Mouse (Mus musculus): ENCODE data around the gene Ttc17.

DNA sequence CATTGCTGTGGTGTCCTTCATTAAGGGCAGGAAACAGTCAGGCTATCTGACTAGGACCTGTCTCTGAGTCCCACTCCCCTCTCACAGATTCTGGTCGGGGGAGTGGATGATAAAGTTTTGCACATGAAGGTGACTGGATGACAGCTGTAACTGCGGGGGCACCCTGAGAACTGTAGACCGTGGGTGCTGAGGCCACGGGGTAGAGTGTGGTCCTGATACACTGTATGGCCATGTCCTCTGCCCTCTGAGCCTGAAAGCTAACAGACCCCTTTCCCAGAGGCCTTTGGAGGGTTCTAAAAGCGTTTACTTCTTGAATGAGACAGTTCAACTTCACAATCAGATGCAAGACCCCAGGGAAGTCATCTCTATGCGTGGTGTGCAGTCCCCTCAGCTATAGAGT lies 116.8 kb downstream of the Ttc17 start:
- TF ChIP-seq POLR2A (IDR thresholded peaks at IDR 0.05; ENCODE audit: borderline replicate concordance, extremely low read depth, low read depth, low read length) (no peak), CTCF (IDR thresholded peaks at IDR 0.05; ENCODE audit: insufficient read depth, low read length) (no peak)

Data from lung, adult 2 months (tissue).